Mouse (Mus musculus): ENCODE data around the gene Tpst2. TPM values are rescaled to one million over a fixed set of nuclear protein-coding genes. Genes with fewer than 3 reads are reported as not detected.

Gene Tpst2
- polyA plus RNA-seq, 1 experiment from 2014 or later: 34.0 TPM

- H3K27ac ChIP-seq (replicated peaks): no peak overlapping the region
- H3K4me1 ChIP-seq: peaks cover 80% of the 10 kb centered on the region
- DNase-seq (ENCODE audit: low spot score): no peak
- no peaks in the 10 kb centered on the region for H3K9me3 ChIP-seq
- no peaks in the 10 kb centered on the region for H3K36me3 ChIP-seq (replicated peaks)
- peak overlapping the region; percentile 71 for H3K4me3 ChIP-seq
- H3K27me3 ChIP-seq (replicated peaks; ENCODE audit: low read depth, poor library complexity, severe bottlenecking): peaks cover 9% of the 10 kb centered on the region; the same call in 1 of the 2 replicates
- WGBS: 89% methylated on average over 11 of the region's 11 CpGs
These were observed 1.5 kb downstream of the Tpst2 start for GRCm38 (mm10) chr5:112277906-112278470.

- peaks cover 91% of the 10 kb centered on the region for H3K4me1 ChIP-seq
- H3K27me3 ChIP-seq (replicated peaks; ENCODE audit: low read depth, poor library complexity, severe bottlenecking): peaks cover 9% of the 10 kb centered on the region; the same call in 1 of the 2 replicates
- H3K36me3 ChIP-seq (replicated peaks): no peaks in the 10 kb centered on the region
- no peak for DNase-seq (ENCODE audit: low spot score)
- H3K27ac ChIP-seq (replicated peaks): peak overlapping the region; percentile 44; the same call in 1 of the 2 replicates
- no peak overlapping the region for H3K4me3 ChIP-seq
- 88% methylated on average over 17 of the region's 17 CpGs for WGBS
- H3K9me3 ChIP-seq: no peaks in the 10 kb centered on the region
These were observed 2.9 kb downstream of the Tpst2 start for GRCm38 (mm10) chr5:112279181-112280021.

- Histone ChIP-seq H3K27me3 (replicated peaks; ENCODE audit: low read depth, poor library complexity, severe bottlenecking) (peaks cover 1% of the 10 kb centered on the region; the same call in 1 of the 2 replicates), H3K27ac (replicated peaks) (peak overlapping the region; percentile 44; the same call in 1 of the 2 replicates), H3K4me1 (peaks cover 87% of the 10 kb centered on the region), H3K9me3 (no peaks in the 10 kb centered on the region), H3K4me3 (no peak overlapping the region), H3K36me3 (replicated peaks) (no peaks in the 10 kb centered on the region)
- WGBS: 81% methylated on average over 7 of the region's 7 CpGs
- DNase-seq (ENCODE audit: low spot score): no peak
These were observed 3.7 kb downstream of the Tpst2 start for GRCm38 (mm10) chr5:112280151-112280550.

GRCm38 (mm10) chr5:112280863-112281660 is 4.6 kb downstream of the Tpst2 start:
- Histone ChIP-seq H3K27me3 (replicated peaks; ENCODE audit: low read depth, poor library complexity, severe bottlenecking) (no peaks in the 10 kb centered on the region), H3K4me1 (peaks cover 80% of the 10 kb centered on the region), H3K9me3 (no peaks in the 10 kb centered on the region), H3K27ac (replicated peaks) (no peak overlapping the region; the same call in 1 of the 2 replicates), H3K4me3 (no peak overlapping the region), H3K36me3 (replicated peaks) (no peaks in the 10 kb centered on the region)
- DNase-seq (ENCODE audit: low spot score): peak; percentile 24
- WGBS: 51% methylated on average over 15 of the region's 15 CpGs

- H3K4me1 ChIP-seq: peaks cover 76% of the 10 kb centered on the region
- H3K27ac ChIP-seq (replicated peaks): peak overlapping the region; percentile 57; the same call in 1 of the 2 replicates
- WGBS: 82% methylated on average over 4 of the region's 4 CpGs
- no peaks in the 10 kb centered on the region for H3K27me3 ChIP-seq (replicated peaks; ENCODE audit: low read depth, poor library complexity, severe bottlenecking)
- no peaks in the 10 kb centered on the region for H3K36me3 ChIP-seq (replicated peaks)
- DNase-seq (ENCODE audit: low spot score): no peak
- H3K9me3 ChIP-seq: no peaks in the 10 kb centered on the region
- H3K4me3 ChIP-seq: no peak overlapping the region
These were observed 5.2 kb downstream of the Tpst2 start for GRCm38 (mm10) chr5:112281676-112282075.

- Histone ChIP-seq H3K4me1 (peaks cover 76% of the 10 kb centered on the region), H3K36me3 (replicated peaks) (no peaks in the 10 kb centered on the region), H3K27me3 (replicated peaks; ENCODE audit: low read depth, poor library complexity, severe bottlenecking) (no peaks in the 10 kb centered on the region), H3K4me3 (no peak overlapping the region), H3K9me3 (no peaks in the 10 kb centered on the region), H3K27ac (replicated peaks) (peak overlapping the region; percentile 57)
- 66% methylated on average over 6 of the region's 6 CpGs for WGBS
- DNase-seq (ENCODE audit: low spot score): no peak
These were observed 5.8 kb downstream of the Tpst2 start for GRCm38 (mm10) chr5:112282123-112282779.

GRCm38 (mm10) chr5:112282780-112283482 is 6.4 kb downstream of the Tpst2 start:
- no peaks in the 10 kb centered on the region for H3K36me3 ChIP-seq (replicated peaks)
- no peak overlapping the region for H3K4me3 ChIP-seq
- WGBS: 69% methylated on average over 9 of the region's 9 CpGs
- no peak for DNase-seq (ENCODE audit: low spot score)
- no peaks in the 10 kb centered on the region for H3K9me3 ChIP-seq
- peak overlapping the region; percentile 57 for H3K27ac ChIP-seq (replicated peaks)
- no peaks in the 10 kb centered on the region for H3K27me3 ChIP-seq (replicated peaks; ENCODE audit: low read depth, poor library complexity, severe bottlenecking)
- peaks cover 69% of the 10 kb centered on the region for H3K4me1 ChIP-seq

- Histone ChIP-seq H3K36me3 (replicated peaks) (no peaks in the 10 kb centered on the region), H3K27me3 (replicated peaks; ENCODE audit: low read depth, poor library complexity, severe bottlenecking) (no peaks in the 10 kb centered on the region), H3K4me1 (peaks cover 69% of the 10 kb centered on the region), H3K9me3 (no peaks in the 10 kb centered on the region), H3K4me3 (no peak overlapping the region), H3K27ac (replicated peaks) (peak overlapping the region; percentile 7; the same call in 1 of the 2 replicates)
- no peak for DNase-seq (ENCODE audit: low spot score)
- 75% methylated on average over 10 of the region's 10 CpGs for WGBS
These were observed 7.2 kb downstream of the Tpst2 start for GRCm38 (mm10) chr5:112283543-112284202.

- peak overlapping the region; percentile 7 for H3K27ac ChIP-seq (replicated peaks)
- WGBS: 86% methylated on average over 7 of the region's 7 CpGs
- no peaks in the 10 kb centered on the region for H3K27me3 ChIP-seq (replicated peaks; ENCODE audit: low read depth, poor library complexity, severe bottlenecking)
- peaks cover 64% of the 10 kb centered on the region for H3K4me1 ChIP-seq
- no peak overlapping the region for H3K4me3 ChIP-seq
- H3K36me3 ChIP-seq (replicated peaks): no peaks in the 10 kb centered on the region
- no peak for DNase-seq (ENCODE audit: low spot score)
- no peaks in the 10 kb centered on the region for H3K9me3 ChIP-seq
These were observed 7.7 kb downstream of the Tpst2 start for GRCm38 (mm10) chr5:112284203-112284582.

GRCm38 (mm10) chr5:112285548-112286085 is 9.1 kb downstream of the Tpst2 start:
- no peaks in the 10 kb centered on the region for H3K36me3 ChIP-seq (replicated peaks)
- 94% methylated on average over 7 of the region's 7 CpGs for WGBS
- DNase-seq (ENCODE audit: low spot score): no peak
- H3K9me3 ChIP-seq: no peaks in the 10 kb centered on the region
- peaks cover 55% of the 10 kb centered on the region for H3K4me1 ChIP-seq
- no peak overlapping the region for H3K4me3 ChIP-seq
- H3K27ac ChIP-seq (replicated peaks): no peak overlapping the region
- no peaks in the 10 kb centered on the region for H3K27me3 ChIP-seq (replicated peaks; ENCODE audit: low read depth, poor library complexity, severe bottlenecking)

- 81% methylated on average over 2 of the region's 2 CpGs for WGBS
- Histone ChIP-seq H3K4me1 (peaks cover 45% of the 10 kb centered on the region), H3K4me3 (no peak overlapping the region), H3K9me3 (no peaks in the 10 kb centered on the region), H3K27ac (replicated peaks) (no peak overlapping the region), H3K36me3 (replicated peaks) (no peaks in the 10 kb centered on the region), H3K27me3 (replicated peaks; ENCODE audit: low read depth, poor library complexity, severe bottlenecking) (no peaks in the 10 kb centered on the region)
- no peak for DNase-seq (ENCODE audit: low spot score)
These were observed 10.1 kb downstream of the Tpst2 start for GRCm38 (mm10) chr5:112286608-112286983.

All from embryonic facial prominence, embryonic 10.5 days (tissue).